8 mouse cellular contexts compared by ENCODE assay signal in genomic region chr8:71668220-71668975, GRCm38 (mm10). TPM values are rescaled to one million over a fixed set of nuclear protein-coding genes. Genes with fewer than 3 reads are reported as not detected.
DNase-seq lines count a peak whose midpoint lies in the region; ATAC-seq lines count a peak whose summit lies in the region.

No protein-coding gene starts in this region.

- H3K4me1 ChIP-seq in liver, embryonic 11.5 days (replicated peaks; ENCODE audit: control insufficient read depth, insufficient read depth, low read length), result peaks cover 38% of the 10 kb centered on the region
- H3K4me1 ChIP-seq in neural tube, embryonic 15.5 days, result peaks cover 55% of the 10 kb centered on the region

- intact Hi-C loops in heart, postnatal 14 days (cut with DNase I), result no loop called here

- H3K9me3 ChIP-seq in liver, embryonic 11.5 days (ENCODE audit: control insufficient read depth, low read length), result no peaks in the 10 kb centered on the region
- no peaks in the 10 kb centered on the region for H3K9me3 ChIP-seq in neural tube, embryonic 15.5 days (replicated peaks)

- H3K27ac ChIP-seq in liver, embryonic 11.5 days (ENCODE audit: low read depth, low read length), result 0 out of 2 replicates have a peak overlapping the region, but pooled peaks have one; percentile 43
- H3K27ac ChIP-seq in neural tube, embryonic 15.5 days (replicated peaks), result 0 out of 2 replicates have a peak overlapping the region, but pooled peaks have one; percentile 68

- 0 out of 2 replicates have a peak, but pooled peaks have one; percentile 14 for ATAC-seq in liver, embryonic 11.5 days (replicated peaks; ENCODE audit: low FRiP score)
- no peak for ATAC-seq in neural tube, embryonic 15.5 days (ENCODE audit: low FRiP score)

- H3K4me3 ChIP-seq in liver, embryonic 11.5 days (ENCODE audit: low read depth, low read length), result peak overlapping the region; percentile 3; the same call in 1 of the 2 replicates
- H3K4me3 ChIP-seq in neural tube, embryonic 15.5 days (replicated peaks), result peak overlapping the region; percentile 3

- H3K27me3 ChIP-seq in liver, embryonic 11.5 days (replicated peaks; ENCODE audit: control insufficient read depth, insufficient read depth, low read length), result peaks cover 39% of the 10 kb centered on the region
- H3K27me3 ChIP-seq in neural tube, embryonic 15.5 days (replicated peaks), result no peaks in the 10 kb centered on the region; the same call in 1 of the 2 replicates

- peak; percentile 53 for DNase-seq in adrenal gland, postnatal 10 days
- DNase-seq in adrenal gland, adult 8-10 months, result no peak
- DNase-seq in 3T3-L1 (ENCODE audit: low read depth, low spot score), result peak; percentile 30
- DNase-seq in cerebellum, postnatal 14 days, result peak; percentile 61 to 64
- DNase-seq in heart, postnatal 14 days, result peak; percentile 65 to 71
- no peak for DNase-seq in liver, embryonic 11.5 days (ENCODE audit: low spot score)
- DNase-seq in c-Kit-positive CD71-positive TER-119-positive erythroid progenitor cells, embryonic 14.5 days (ENCODE audit: low spot score), result no peak

- no peak overlapping the region for H3K9ac ChIP-seq in liver, embryonic 11.5 days (ENCODE audit: low read depth, low read length)
- H3K9ac ChIP-seq in neural tube, embryonic 15.5 days (replicated peaks), result 0 out of 2 replicates have a peak overlapping the region, but pooled peaks have one; percentile 3

- H3K36me3 ChIP-seq in liver, embryonic 11.5 days (ENCODE audit: control insufficient read depth, insufficient read depth, low read length), result no peaks in the 10 kb centered on the region
- H3K36me3 ChIP-seq in neural tube, embryonic 15.5 days, result peaks cover 9% of the 10 kb centered on the region; the same call in 1 of the 2 replicates

- WGBS in liver, embryonic 11.5 days, result 3% methylated on average over 21 of the region's 21 CpGs
- WGBS in neural tube, embryonic 15.5 days, result 3% methylated on average over 21 of the region's 21 CpGs

- H3K4me2 ChIP-seq in liver, embryonic 11.5 days, result peak overlapping the region; percentile 48
- peak overlapping the region; percentile 46 for H3K4me2 ChIP-seq in neural tube, embryonic 15.5 days

RNA-seq across cellular contexts. Expression of gene Unc13a, which starts 3.2 kb away (rescaled TPM):
- 1 to 10 TPM; 3.8 to 7.1 TPM for total RNA-seq in adrenal gland, postnatal 10 days (2021)
- 10 to 100 TPM in 3 of 4 experiments, 1 to 10 TPM in 1; 9.8 to 11.8 (median 11.4) TPM for total RNA-seq in adrenal gland, adult 8-10 months (2022)
- total RNA-seq in heart, postnatal 14 days (2021), result 1 to 10 TPM in 1 of 2 experiments, under 1 TPM in 1; 0.93 to 1.1 TPM
- 0.41 and 0.45 TPM in 2 replicates for polyA plus RNA-seq in liver, embryonic 11.5 days (2014; fragmentation: Nextera tagmentation; extraction: Ambion mirVana)
- 18.1 and 22.2 TPM in 2 replicates for polyA plus RNA-seq in neural tube, embryonic 15.5 days (2015; fragmentation: Nextera tagmentation; extraction: Ambion mirVana)

RNA-seq across cellular contexts. Expression of gene Jak3, which starts 7.7 kb away (rescaled TPM):
- 10 to 100 TPM; 18.5 to 25.9 TPM for total RNA-seq in adrenal gland, postnatal 10 days (2021)
- total RNA-seq in adrenal gland, adult 8-10 months (2022), result 10 to 100 TPM; 10.7 to 21.8 (median 16.6) TPM
- 10 to 100 TPM; 11.7 to 13.3 TPM for total RNA-seq in heart, postnatal 14 days (2021)
- polyA plus RNA-seq in liver, embryonic 11.5 days (2014; fragmentation: Nextera tagmentation; extraction: Ambion mirVana), result 10.1 and 11.0 TPM in 2 replicates
- 7.4 and 11.5 TPM in 2 replicates for polyA plus RNA-seq in neural tube, embryonic 15.5 days (2015; fragmentation: Nextera tagmentation; extraction: Ambion mirVana)

RNA-seq across cellular contexts. Expression of gene Insl3, which starts 20.6 kb away (rescaled TPM):
- 10 to 100 TPM in 1 of 2 experiments, 1 to 10 TPM in 1; 7.3 to 10.8 TPM for total RNA-seq in adrenal gland, postnatal 10 days (2021)
- total RNA-seq in adrenal gland, adult 8-10 months (2022), result 10 to 100 TPM in 1 of 4 experiments, 1 to 10 TPM in 3; 3.9 to 12.3 (median 7.1) TPM
- 1 to 10 TPM; 5.0 to 7.0 TPM for total RNA-seq in heart, postnatal 14 days (2021)
- polyA plus RNA-seq in liver, embryonic 11.5 days (2014; fragmentation: Nextera tagmentation; extraction: Ambion mirVana), result 1.3 and 2.0 TPM in 2 replicates
- polyA plus RNA-seq in neural tube, embryonic 15.5 days (2015; fragmentation: Nextera tagmentation; extraction: Ambion mirVana), result 1.4 and 2.8 TPM in 2 replicates

RNA-seq across cellular contexts. Expression of gene B3gnt3, which starts 33.2 kb away (rescaled TPM):
- total RNA-seq in adrenal gland, postnatal 10 days (2021), result 1 to 10 TPM; 6.4 to 6.7 TPM
- 1 to 10 TPM; 3.0 to 5.1 (median 4.4) TPM for total RNA-seq in adrenal gland, adult 8-10 months (2022)
- total RNA-seq in heart, postnatal 14 days (2021), result 10 to 100 TPM in 1 of 2 experiments, 1 to 10 TPM in 1; 9.4 to 11.4 TPM
- polyA plus RNA-seq in liver, embryonic 11.5 days (2014; fragmentation: Nextera tagmentation; extraction: Ambion mirVana), result 2.1 and 2.9 TPM in 2 replicates
- polyA plus RNA-seq in neural tube, embryonic 15.5 days (2015; fragmentation: Nextera tagmentation; extraction: Ambion mirVana), result 0.56 and 1.3 TPM in 2 replicates

RNA-seq across cellular contexts. Expression of gene Fcho1, which starts 57.1 kb away (rescaled TPM):
- 1 to 10 TPM; 4.8 to 8.4 TPM for total RNA-seq in adrenal gland, postnatal 10 days (2021)
- 1 to 10 TPM; 2.1 to 6.2 (median 3.7) TPM for total RNA-seq in adrenal gland, adult 8-10 months (2022)
- 1 to 10 TPM; 1.4 to 5.7 TPM for total RNA-seq in heart, postnatal 14 days (2021)
- 20.8 and 21.1 TPM in 2 replicates for polyA plus RNA-seq in liver, embryonic 11.5 days (2014; fragmentation: Nextera tagmentation; extraction: Ambion mirVana)
- polyA plus RNA-seq in neural tube, embryonic 15.5 days (2015; fragmentation: Nextera tagmentation; extraction: Ambion mirVana), result 81.2 and 85.0 TPM in 2 replicates

Comparison
In these comparisons a context has a peak if more than half of its experiments do, and no peak if none do; other contexts are left out.
1. DNase-seq: peak in adrenal gland, postnatal 10 days (single experiment), 3T3-L1 (single experiment), cerebellum, postnatal 14 days (2 of 2) and heart, postnatal 14 days (2 of 2); none in adrenal gland, adult 8-10 months (single experiment), liver, embryonic 11.5 days (single experiment) and c-Kit-positive CD71-positive TER-119-positive erythroid progenitor cells, embryonic 14.5 days (single experiment).